Mouse (Mus musculus): Measurements from ENCODE around the gene Gm4792. TPM values are rescaled to one million over a fixed set of nuclear protein-coding genes. Genes with fewer than 3 reads are reported as not detected.

Gm4792 gene
- polyA plus RNA-seq, 1 experiment = not detected

DNA sequence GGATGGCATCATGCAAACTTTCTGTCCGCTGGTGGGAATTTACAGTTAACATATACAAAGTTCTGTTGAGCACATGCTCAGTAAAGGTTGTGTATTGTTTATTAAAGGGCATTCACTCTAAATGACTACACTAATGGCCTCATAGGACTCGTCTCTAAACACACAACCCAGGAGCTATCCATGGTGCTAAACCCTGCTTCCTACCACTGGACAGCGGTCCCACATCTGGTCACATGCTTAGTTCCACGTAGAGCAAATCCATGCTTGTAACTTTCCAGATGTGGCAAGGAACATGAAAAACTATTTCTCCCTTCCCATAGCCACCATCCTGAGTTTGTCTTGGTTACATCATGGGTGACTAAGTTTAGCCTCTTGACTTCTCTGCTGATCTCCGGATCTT, 7.0 kb upstream of the Gm4792 start:
- Histone ChIP-seq H3K36me3 (ENCODE audit: control insufficient read depth, insufficient read depth, low read length) (no peaks in the 10 kb centered on the region), H3K27me3 (ENCODE audit: control insufficient read depth, insufficient read depth, low read length) (no peaks in the 10 kb centered on the region), H3K4me1 (ENCODE audit: control insufficient read depth, insufficient read depth, insufficient read length) (no peaks in the 10 kb centered on the region), H3K4me3 (ENCODE audit: extremely low read depth, insufficient read depth, insufficient read length) (no peak overlapping the region), H3K27ac (ENCODE audit: insufficient read depth, low read length) (no peak overlapping the region)
- TF ChIP-seq CTCF (IDR thresholded peaks at IDR 0.05; ENCODE audit: extremely low read depth, insufficient read depth, insufficient read length, insufficient replicate concordance) = no peak
- TF ChIP-seq POLR2A (IDR thresholded peaks at IDR 0.05; ENCODE audit: low read depth, low read length) = no peak
- 52% methylated on average over 5 of the region's 5 CpGs for WGBS
- DNase-seq (ENCODE audit: low read depth in 1 of 2, low spot score in 2 of 2) = no peak

DNA sequence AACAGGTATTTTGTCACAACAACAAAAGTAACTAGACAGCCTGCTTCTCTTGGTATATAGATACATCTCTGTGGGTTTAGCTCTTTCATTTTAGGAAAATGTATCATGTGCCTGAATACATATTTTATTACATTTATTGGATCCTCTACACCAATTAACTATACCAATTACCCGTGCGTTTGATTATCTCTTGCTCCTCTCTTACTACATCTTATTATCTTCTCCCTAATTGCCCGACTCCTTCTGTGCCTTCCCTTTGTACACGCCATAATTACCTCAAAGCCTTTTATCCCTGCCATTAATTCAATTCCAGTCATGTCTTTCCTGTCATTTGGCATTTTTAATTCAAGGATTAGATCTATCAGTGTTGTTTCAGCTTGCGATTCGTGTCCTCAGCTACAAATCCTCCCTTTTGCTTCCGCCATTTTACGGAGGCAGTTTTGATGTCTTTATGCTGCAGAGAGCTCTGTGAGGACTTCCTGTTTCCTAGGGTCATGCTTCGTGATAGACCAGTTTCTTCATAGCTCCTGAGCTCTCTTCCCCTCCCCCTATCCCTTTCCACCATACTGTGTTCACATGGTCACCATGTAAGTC, 5.7 kb upstream of the Gm4792 start:
- DNase-seq (ENCODE audit: low read depth in 1 of 2, low spot score in 2 of 2) = no peak
- Histone ChIP-seq H3K36me3 (ENCODE audit: control insufficient read depth, insufficient read depth, low read length) (no peaks in the 10 kb centered on the region), H3K27ac (ENCODE audit: insufficient read depth, low read length) (no peak overlapping the region), H3K27me3 (ENCODE audit: control insufficient read depth, insufficient read depth, low read length) (no peaks in the 10 kb centered on the region), H3K4me1 (ENCODE audit: control insufficient read depth, insufficient read depth, insufficient read length) (no peaks in the 10 kb centered on the region), H3K4me3 (ENCODE audit: extremely low read depth, insufficient read depth, insufficient read length) (no peak overlapping the region)
- TF ChIP-seq POLR2A (IDR thresholded peaks at IDR 0.05; ENCODE audit: low read depth, low read length) (no peak), CTCF (IDR thresholded peaks at IDR 0.05; ENCODE audit: extremely low read depth, insufficient read depth, insufficient read length, insufficient replicate concordance) (no peak)
- WGBS = 81% methylated on average over 9 of the region's 9 CpGs

DNA sequence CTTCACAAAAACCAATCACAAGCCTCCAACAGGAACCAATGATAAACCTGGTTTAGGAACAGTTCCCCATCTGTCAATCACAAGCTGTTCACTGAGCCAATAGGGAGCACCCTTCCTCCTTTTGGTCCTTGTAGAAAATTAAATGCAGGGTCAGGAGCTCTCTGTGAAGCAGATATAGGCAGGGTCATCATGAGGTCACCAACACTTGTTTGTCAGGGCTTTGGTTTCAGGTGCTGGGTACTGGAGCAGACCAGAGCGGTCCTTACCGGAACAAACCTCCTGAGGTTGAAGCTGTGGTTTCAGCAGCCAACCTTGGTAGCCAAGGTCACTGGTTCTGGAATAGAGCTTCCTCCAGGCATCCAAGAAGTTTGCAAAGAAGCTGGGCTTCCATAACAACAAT, 798 bp upstream of the Gm4792 start:
- no peak for DNase-seq (ENCODE audit: low read depth in 1 of 2, low spot score in 2 of 2)
- Histone ChIP-seq H3K27me3 (ENCODE audit: control insufficient read depth, insufficient read depth, low read length) (no peaks in the 10 kb centered on the region), H3K36me3 (ENCODE audit: control insufficient read depth, insufficient read depth, low read length) (no peaks in the 10 kb centered on the region), H3K27ac (ENCODE audit: insufficient read depth, low read length) (no peak overlapping the region), H3K4me3 (ENCODE audit: extremely low read depth, insufficient read depth, insufficient read length) (no peak overlapping the region), H3K4me1 (ENCODE audit: control insufficient read depth, insufficient read depth, insufficient read length) (no peaks in the 10 kb centered on the region)
- TF ChIP-seq CTCF (IDR thresholded peaks at IDR 0.05; ENCODE audit: extremely low read depth, insufficient read depth, insufficient read length, insufficient replicate concordance) (no peak), POLR2A (IDR thresholded peaks at IDR 0.05; ENCODE audit: low read depth, low read length) (no peak)
- 94% methylated on average over 2 of the region's 2 CpGs for WGBS

DNA sequence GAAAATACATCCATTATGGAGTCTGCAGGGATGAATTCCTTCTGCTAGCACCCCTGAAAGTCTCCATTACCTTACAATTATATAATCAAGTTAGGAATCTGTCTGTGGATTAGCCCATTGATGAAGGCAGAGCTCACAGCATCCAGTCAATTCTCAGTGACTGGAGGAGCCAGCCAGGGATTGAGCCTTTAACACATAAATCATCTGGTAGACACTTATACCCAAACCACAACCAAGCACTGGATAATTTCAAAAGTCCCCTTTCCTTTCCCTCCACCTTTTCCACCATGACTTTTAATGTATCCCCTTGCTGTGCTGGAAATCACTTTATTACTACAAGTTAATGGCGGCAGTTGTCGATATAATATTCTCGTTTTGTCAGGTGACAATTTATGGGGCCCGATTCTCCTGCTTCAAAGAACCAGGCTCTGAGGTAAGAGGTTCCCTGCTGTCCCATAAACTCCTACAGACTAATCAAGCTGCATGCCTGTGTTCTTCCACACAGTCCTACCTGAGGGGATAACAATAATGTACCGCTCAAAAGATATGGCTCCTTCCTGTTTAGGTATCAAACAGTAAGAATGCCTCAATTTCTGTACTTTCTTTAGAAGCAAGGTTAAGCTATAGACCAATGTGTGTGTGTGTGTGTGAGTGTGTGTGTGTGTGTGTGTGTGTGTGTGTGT, 2.4 kb downstream of the Gm4792 start:
- WGBS = 92% methylated on average over 5 of the region's 5 CpGs
- TF ChIP-seq POLR2A (IDR thresholded peaks at IDR 0.05; ENCODE audit: low read depth, low read length) = no peak
- TF ChIP-seq CTCF (IDR thresholded peaks at IDR 0.05; ENCODE audit: extremely low read depth, insufficient read depth, insufficient read length, insufficient replicate concordance) = no peak
- Histone ChIP-seq H3K27me3 (ENCODE audit: control insufficient read depth, insufficient read depth, low read length) (no peaks in the 10 kb centered on the region), H3K4me1 (ENCODE audit: control insufficient read depth, insufficient read depth, insufficient read length) (no peaks in the 10 kb centered on the region), H3K4me3 (ENCODE audit: extremely low read depth, insufficient read depth, insufficient read length) (no peak overlapping the region), H3K36me3 (ENCODE audit: control insufficient read depth, insufficient read depth, low read length) (no peaks in the 10 kb centered on the region), H3K27ac (ENCODE audit: insufficient read depth, low read length) (no peak overlapping the region)
- DNase-seq (ENCODE audit: low read depth in 1 of 2, low spot score in 2 of 2) = no peak

DNA sequence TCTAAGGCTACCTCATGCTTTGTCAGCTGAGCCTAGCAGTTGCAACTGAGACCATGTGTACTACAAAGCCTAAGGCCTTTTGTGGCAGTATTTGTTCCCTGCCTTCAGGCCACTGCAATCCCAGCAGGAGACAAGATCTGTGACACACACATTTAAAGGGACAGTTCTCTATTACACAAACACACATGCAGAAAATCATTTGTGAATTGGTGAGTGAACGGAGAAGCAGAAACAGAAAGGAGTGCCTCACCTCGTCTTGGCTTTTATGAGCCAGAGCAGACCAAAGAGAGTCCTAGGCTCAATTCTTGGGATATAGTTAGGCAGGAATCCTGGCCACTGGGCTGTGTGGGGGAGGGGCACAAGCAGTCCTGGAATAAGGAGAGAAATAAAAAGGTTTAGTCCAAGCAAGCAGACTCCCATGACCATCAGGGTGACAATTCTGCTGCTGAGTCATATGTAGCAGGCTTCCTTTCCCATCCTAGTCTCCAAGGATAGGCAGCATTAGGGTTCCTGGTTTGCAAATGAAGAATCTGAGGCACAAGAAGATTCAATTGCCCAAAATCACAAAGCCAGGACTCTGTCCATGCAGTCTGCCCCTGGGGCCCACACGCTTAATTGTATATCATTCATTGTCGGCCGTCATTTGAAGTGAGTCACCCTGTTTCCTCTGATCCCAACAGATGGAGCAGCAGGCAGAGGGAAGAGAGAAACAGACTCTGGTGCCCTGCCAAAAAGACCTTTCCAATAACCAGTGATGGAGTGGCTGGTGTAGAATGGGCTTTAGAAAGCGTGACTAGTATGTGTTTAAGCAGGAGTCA, 3.4 kb downstream of the Gm4792 start:
- Histone ChIP-seq H3K36me3 (ENCODE audit: control insufficient read depth, insufficient read depth, low read length) (no peaks in the 10 kb centered on the region), H3K4me1 (ENCODE audit: control insufficient read depth, insufficient read depth, insufficient read length) (no peaks in the 10 kb centered on the region), H3K4me3 (ENCODE audit: extremely low read depth, insufficient read depth, insufficient read length) (no peak overlapping the region), H3K27me3 (ENCODE audit: control insufficient read depth, insufficient read depth, low read length) (no peaks in the 10 kb centered on the region), H3K27ac (ENCODE audit: insufficient read depth, low read length) (no peak overlapping the region)
- 75% methylated on average over 6 of the region's 6 CpGs for WGBS
- no peak for DNase-seq (ENCODE audit: low read depth in 1 of 2, low spot score in 2 of 2)
- TF ChIP-seq POLR2A (IDR thresholded peaks at IDR 0.05; ENCODE audit: low read depth, low read length) = no peak
- TF ChIP-seq CTCF (IDR thresholded peaks at IDR 0.05; ENCODE audit: extremely low read depth, insufficient read depth, insufficient read length, insufficient replicate concordance) = no peak

DNA sequence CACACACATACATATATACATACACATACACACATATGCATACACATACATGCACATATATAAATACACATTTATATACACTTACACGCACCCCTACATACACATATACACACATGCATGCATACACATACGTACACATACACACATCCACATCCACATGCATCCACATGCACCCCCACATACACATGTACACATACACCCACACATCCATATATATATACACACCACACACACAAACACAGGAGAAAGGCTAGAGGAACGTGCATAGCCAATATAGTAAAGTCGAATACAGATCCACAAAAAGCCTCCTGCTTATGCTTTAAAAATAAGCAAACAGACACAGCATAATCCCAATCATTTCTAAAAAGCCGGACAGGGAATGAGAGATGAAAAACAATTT, 4.1 kb downstream of the Gm4792 start:
- TF ChIP-seq POLR2A (IDR thresholded peaks at IDR 0.05; ENCODE audit: low read depth, low read length) (no peak), CTCF (IDR thresholded peaks at IDR 0.05; ENCODE audit: extremely low read depth, insufficient read depth, insufficient read length, insufficient replicate concordance) (no peak)
- no peaks in the 10 kb centered on the region for H3K4me1 ChIP-seq (ENCODE audit: control insufficient read depth, insufficient read depth, insufficient read length)
- no peaks in the 10 kb centered on the region for H3K27me3 ChIP-seq (ENCODE audit: control insufficient read depth, insufficient read depth, low read length)
- H3K36me3 ChIP-seq (ENCODE audit: control insufficient read depth, insufficient read depth, low read length) = no peaks in the 10 kb centered on the region
- no peak for DNase-seq (ENCODE audit: low read depth in 1 of 2, low spot score in 2 of 2)
- 89% methylated on average over 5 of the region's 5 CpGs for WGBS
- no peak overlapping the region for H3K4me3 ChIP-seq (ENCODE audit: extremely low read depth, insufficient read depth, insufficient read length)
- no peak overlapping the region for H3K27ac ChIP-seq (ENCODE audit: insufficient read depth, low read length)
